Mouse (Mus musculus): ENCODE measurements around the gene Tnr. TPM values are rescaled to one million over a fixed set of nuclear protein-coding genes. Genes with fewer than 3 reads are reported as not detected.

Tnr gene
- polyA plus RNA-seq, 1 experiment from 2014 or later, result 0.14 TPM

DNA sequence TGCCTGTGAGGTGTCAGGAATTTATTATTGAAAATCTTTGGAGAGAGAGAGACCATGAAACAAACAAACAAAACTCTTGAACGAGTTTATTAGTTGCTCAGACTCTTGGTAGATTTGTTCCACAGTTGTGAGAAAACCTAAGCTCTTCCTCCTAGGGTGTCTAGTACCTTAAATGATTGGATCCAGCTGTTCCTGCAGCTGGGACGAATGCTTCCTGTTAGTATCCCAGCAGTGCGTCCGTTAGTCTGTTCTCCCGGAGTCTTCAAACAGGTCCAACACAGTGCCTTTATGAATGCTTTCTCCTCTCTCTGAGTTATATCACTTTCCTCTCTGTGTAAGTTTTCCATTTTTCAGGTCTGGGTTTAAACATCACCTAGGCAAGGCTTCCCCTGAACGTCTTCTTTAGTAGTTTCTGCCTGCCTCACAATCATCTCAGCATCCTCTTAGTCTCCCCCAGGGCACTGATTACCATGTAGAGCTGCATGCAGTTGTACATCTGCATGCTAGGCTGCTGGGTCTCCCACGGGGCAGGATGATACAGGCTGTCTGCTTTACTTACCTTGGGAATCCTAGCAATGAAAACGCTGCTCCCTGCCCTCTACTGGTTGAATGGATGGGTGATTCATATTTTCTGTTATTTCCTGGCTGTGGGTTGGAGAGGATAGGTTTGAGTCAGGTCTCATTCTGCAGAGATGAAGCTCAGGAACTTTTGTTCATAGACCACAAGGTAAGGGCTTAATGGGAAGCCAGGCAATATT is 293.2 kb downstream of the Tnr start:
- Histone ChIP-seq H3K27ac (no peak overlapping the region), H3K9ac (no peak overlapping the region), H3K36me3 (no peaks in the 10 kb centered on the region), H3K27me3 (no peaks in the 10 kb centered on the region), H3K4me1 (no peaks in the 10 kb centered on the region), H3K9me3 (no peaks in the 10 kb centered on the region), H3K4me3 (no peak overlapping the region), H3K4me2 (no peak overlapping the region)
- no peak for ATAC-seq (ENCODE audit: borderline replicate concordance, extremely low read depth, low FRiP score, low TSS enrichment)
- 22% methylated on average over 8 of the region's 8 CpGs for WGBS

DNA sequence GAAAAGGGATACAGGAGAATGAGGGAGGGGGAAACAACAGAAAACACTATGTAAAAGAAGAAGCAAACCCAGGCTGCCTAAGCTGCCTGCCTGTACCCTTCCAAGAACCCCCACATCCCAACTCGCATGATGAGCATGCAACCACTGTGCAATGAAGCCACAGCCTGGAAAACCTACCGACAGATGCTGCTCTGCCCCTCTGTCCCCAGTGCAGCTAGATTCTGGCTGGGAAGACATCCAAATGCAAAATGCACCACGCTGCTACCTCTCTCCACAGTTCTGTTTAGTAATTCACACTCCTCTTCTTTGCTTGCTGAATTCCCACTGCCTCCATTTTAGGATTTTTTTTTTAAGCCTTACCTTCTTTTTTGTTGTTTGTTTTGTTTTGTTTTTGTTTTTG is 295.9 kb downstream of the Tnr start:
- H3K27me3 ChIP-seq, result no peaks in the 10 kb centered on the region
- WGBS, result 41% methylated on average over 3 of the region's 3 CpGs

DNA sequence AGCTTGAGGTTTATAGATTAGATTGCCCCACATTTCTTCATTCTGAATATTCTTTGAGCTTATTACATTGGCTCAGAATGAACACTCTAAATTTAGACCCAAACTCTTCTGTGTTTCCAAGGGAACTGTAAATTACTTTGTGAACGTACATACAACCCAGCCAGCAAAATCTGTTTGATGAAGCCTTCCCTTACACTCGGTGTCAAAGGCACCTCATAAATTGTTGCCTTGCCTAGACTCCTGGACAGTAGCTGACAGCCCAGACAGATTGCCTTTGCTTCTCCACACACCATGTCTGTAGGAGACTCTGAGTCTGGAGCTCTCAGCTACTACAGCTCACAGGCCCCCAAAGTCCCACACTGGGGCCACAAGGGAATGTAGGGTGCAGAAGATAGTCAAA is 298.8 kb downstream of the Tnr start:
- 44% methylated on average over 2 of the region's 2 CpGs for WGBS
- H3K4me2 ChIP-seq, result no peak overlapping the region
- no peaks in the 10 kb centered on the region for H3K4me1 ChIP-seq
- ATAC-seq (ENCODE audit: borderline replicate concordance, extremely low read depth, low FRiP score, low TSS enrichment), result no peak
- no peak overlapping the region for H3K4me3 ChIP-seq
- H3K27ac ChIP-seq, result no peak overlapping the region
- H3K9ac ChIP-seq, result no peak overlapping the region
- no peaks in the 10 kb centered on the region for H3K27me3 ChIP-seq
- H3K36me3 ChIP-seq, result no peaks in the 10 kb centered on the region
- no peaks in the 10 kb centered on the region for H3K9me3 ChIP-seq

More for the DNA sequence above, 295.9 kb downstream of the Tnr start:
- Histone ChIP-seq H3K4me3 (no peak overlapping the region), H3K4me1 (no peaks in the 10 kb centered on the region), H3K9me3 (no peaks in the 10 kb centered on the region), H3K27ac (no peak overlapping the region), H3K9ac (no peak overlapping the region), H3K4me2 (no peak overlapping the region), H3K36me3 (no peaks in the 10 kb centered on the region)
- ATAC-seq (ENCODE audit: borderline replicate concordance, extremely low read depth, low FRiP score, low TSS enrichment), result no peak

DNA sequence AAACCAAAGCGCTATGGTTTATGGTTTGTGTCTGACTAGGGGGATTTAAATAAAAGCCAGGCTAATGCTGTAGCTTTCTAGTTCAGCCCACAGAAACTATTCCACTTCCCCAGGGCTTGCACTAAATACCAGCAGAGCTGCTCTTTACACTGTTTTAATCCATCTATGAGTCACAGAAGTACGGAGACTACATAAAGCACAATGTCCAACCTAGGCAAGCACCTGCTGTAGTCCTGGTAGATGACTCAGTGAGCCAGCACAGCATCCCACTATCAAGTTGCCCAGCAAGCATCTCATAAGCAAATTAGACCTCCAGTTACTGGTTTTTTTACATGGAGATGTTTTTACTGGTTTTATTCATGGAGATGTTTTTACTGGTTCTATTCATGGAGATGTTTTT is 305.0 kb downstream of the Tnr start:
- Histone ChIP-seq H3K9ac (no peak overlapping the region), H3K4me1 (no peaks in the 10 kb centered on the region), H3K4me2 (no peak overlapping the region), H3K27ac (no peak overlapping the region), H3K9me3 (no peaks in the 10 kb centered on the region), H3K4me3 (no peak overlapping the region), H3K36me3 (no peaks in the 10 kb centered on the region), H3K27me3 (no peaks in the 10 kb centered on the region)
- WGBS, result 97% methylated on average over 2 of the region's 2 CpGs
- no peak for ATAC-seq (ENCODE audit: borderline replicate concordance, extremely low read depth, low FRiP score, low TSS enrichment)

DNA sequence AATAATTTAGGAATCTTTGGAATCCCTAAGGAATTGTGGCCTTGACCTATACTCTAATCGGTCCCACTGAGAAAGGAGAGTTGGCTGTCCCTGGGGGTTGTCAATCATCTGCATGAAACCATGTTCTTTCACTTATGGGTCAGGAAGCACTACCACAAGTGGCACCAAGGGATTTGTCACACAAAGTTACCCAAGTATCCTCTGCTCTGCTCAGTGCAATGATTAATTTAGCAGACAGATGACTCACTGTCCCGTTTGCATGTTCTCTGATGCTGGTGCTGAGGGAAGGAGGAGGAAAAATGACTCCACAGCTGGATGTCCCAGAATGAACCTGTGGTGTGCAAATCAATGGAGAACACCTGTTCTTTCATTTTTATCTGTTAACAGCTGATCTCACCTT is 309.6 kb downstream of the Tnr start:
- Histone ChIP-seq H3K4me1 (no peaks in the 10 kb centered on the region), H3K36me3 (no peaks in the 10 kb centered on the region), H3K27me3 (no peaks in the 10 kb centered on the region), H3K27ac (no peak overlapping the region), H3K9me3 (no peaks in the 10 kb centered on the region), H3K4me2 (no peak overlapping the region), H3K4me3 (no peak overlapping the region), H3K9ac (no peak overlapping the region)
- no peak for ATAC-seq (ENCODE audit: borderline replicate concordance, extremely low read depth, low FRiP score, low TSS enrichment)
- 54% methylated on average over 2 of the region's 2 CpGs for WGBS

DNA sequence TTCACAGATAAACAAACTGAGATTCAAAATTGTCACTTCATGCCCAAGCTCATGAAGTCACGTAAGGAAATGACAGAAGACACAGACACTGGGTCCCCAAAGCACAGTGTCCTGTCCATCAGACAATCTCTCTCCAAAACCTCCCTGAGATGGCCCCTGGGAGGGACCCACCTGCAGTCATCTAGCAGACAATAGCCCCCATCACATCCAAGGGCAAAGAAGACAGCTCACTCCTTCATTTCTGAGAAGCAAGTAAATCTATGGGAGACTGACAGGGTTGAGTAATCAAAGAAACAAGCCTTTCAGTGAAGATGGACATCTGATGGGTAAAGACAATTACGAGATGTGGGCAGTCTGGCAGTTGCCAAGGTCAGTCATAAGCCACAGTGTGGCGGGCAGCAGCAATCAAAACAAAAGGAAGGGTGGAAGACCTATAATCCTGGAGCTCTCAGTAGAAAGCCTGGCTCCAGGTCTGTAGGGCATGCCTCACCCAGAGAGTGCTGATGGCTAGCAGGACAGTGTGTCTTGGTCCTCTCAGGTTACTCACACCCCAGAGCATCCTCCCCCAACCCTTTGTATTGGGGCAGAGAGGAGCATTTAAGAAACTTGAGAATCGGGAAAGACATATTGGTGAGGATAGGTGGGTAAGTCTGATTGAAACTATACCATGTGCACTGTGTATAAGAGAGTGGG is 310.2 kb downstream of the Tnr start:
- no peak overlapping the region for H3K4me3 ChIP-seq
- no peak overlapping the region for H3K4me2 ChIP-seq
- H3K27ac ChIP-seq, result no peak overlapping the region
- H3K27me3 ChIP-seq, result no peaks in the 10 kb centered on the region
- WGBS, result 57% methylated on average over 4 of the region's 4 CpGs
- no peaks in the 10 kb centered on the region for H3K9me3 ChIP-seq
- no peaks in the 10 kb centered on the region for H3K4me1 ChIP-seq
- H3K36me3 ChIP-seq, result no peaks in the 10 kb centered on the region
- H3K9ac ChIP-seq, result no peak overlapping the region
- ATAC-seq (ENCODE audit: borderline replicate concordance, extremely low read depth, low FRiP score, low TSS enrichment), result no peak

DNA sequence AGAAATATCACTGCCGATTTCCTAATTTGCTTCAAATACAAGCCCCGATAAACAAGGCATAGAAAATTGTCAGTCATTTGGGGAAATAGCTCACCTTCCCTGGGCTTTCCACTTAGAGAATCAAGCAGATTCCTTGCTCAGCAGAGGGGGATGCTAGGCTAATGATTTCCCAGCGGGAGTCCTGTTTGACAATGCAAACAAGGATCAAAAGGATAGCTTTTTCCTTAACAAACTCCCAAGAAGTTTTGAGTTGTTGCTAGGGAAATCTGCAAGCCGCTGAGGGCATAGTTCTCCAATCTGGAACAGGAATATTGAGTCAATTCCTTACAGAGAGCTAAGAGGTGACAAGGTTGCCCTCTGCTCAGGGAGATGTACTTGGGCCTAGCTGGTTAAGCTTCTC is 311.6 kb downstream of the Tnr start:
- Histone ChIP-seq H3K27ac (no peak overlapping the region), H3K4me1 (no peaks in the 10 kb centered on the region), H3K36me3 (no peaks in the 10 kb centered on the region), H3K4me2 (no peak overlapping the region), H3K4me3 (no peak overlapping the region), H3K27me3 (no peaks in the 10 kb centered on the region), H3K9ac (no peak overlapping the region), H3K9me3 (no peaks in the 10 kb centered on the region)
- no peak for ATAC-seq (ENCODE audit: borderline replicate concordance, extremely low read depth, low FRiP score, low TSS enrichment)
- WGBS, result 19% methylated on average over 4 of the region's 4 CpGs

DNA sequence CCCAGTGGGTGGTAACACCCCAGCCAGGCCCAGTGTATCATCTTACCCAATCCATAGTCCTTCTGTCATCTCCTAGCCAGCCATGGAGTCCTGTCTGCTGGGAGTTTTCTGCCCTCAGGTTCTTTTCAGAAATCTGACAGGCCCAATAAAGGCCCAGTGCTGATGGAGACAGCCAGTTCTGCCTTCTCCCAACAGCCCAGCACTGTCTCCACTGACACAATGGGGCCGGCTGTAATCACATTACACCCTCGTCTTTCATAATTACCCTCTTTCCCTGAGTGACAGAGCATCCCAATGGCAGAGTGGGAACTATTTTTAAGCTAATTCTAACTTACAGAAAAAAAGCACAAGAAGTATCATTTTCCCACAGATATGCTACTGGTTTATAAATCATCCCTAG is 316.8 kb downstream of the Tnr start:
- H3K4me2 ChIP-seq, result no peak overlapping the region
- H3K27me3 ChIP-seq, result no peaks in the 10 kb centered on the region
- no peak overlapping the region for H3K9ac ChIP-seq
- no peak for ATAC-seq (ENCODE audit: borderline replicate concordance, extremely low read depth, low FRiP score, low TSS enrichment)
- 40% methylated on average over 2 of the region's 2 CpGs for WGBS
- H3K4me3 ChIP-seq, result no peak overlapping the region
- no peaks in the 10 kb centered on the region for H3K4me1 ChIP-seq
- H3K27ac ChIP-seq, result no peak overlapping the region
- H3K36me3 ChIP-seq, result no peaks in the 10 kb centered on the region
- no peaks in the 10 kb centered on the region for H3K9me3 ChIP-seq

DNA sequence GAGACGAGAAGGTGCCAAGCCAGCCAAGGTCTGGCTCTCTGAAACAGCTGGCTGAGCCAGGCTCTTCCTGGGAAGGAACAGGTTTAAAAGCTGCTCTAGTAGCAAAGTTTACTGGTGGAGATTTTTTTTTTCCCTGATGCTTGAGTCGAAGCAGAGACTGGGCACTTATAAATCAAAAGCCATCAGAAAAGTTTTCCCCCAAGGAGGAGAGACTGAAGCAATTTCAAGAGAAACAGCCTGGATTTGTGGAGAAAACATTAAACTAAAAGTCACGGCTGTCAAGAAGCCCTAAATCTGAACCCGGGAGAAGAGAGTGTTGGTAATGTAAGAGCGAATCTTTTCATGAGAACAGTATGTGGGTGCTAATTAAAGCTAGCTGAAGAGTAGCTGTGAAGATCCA is 319.3 kb downstream of the Tnr start:
- Histone ChIP-seq H3K4me3 (no peak overlapping the region), H3K27me3 (no peaks in the 10 kb centered on the region), H3K4me1 (no peaks in the 10 kb centered on the region), H3K27ac (no peak overlapping the region), H3K4me2 (no peak overlapping the region), H3K36me3 (no peaks in the 10 kb centered on the region), H3K9me3 (no peaks in the 10 kb centered on the region), H3K9ac (no peak overlapping the region)
- no peak for ATAC-seq (ENCODE audit: borderline replicate concordance, extremely low read depth, low FRiP score, low TSS enrichment)
- WGBS, result 58% methylated on average over 5 of the region's 5 CpGs

DNA sequence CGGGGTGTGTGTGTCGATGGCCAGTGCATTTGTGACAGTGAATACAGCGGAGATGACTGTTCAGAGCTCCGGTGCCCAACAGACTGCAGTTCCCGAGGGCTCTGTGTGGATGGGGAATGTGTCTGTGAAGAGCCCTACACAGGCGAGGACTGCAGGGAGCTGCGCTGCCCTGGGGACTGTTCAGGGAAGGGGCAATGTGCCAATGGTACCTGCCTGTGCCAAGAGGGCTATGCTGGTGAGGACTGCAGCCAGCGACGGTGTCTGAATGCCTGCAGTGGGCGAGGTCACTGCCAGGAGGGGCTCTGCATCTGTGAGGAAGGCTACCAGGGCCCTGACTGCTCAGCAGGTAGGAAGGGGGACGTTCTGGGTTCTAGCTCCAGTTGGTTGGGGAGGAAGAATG is 328.5 kb downstream of the Tnr start:
- Histone ChIP-seq H3K9me3 (no peaks in the 10 kb centered on the region), H3K27ac (no peak overlapping the region), H3K9ac (no peak overlapping the region), H3K27me3 (no peaks in the 10 kb centered on the region), H3K4me1 (no peaks in the 10 kb centered on the region), H3K4me2 (no peak overlapping the region), H3K4me3 (no peak overlapping the region), H3K36me3 (no peaks in the 10 kb centered on the region)
- 72% methylated on average over 11 of the region's 11 CpGs for WGBS
- peak; percentile 27; the same call in 1 of the 2 replicates for ATAC-seq (ENCODE audit: borderline replicate concordance, extremely low read depth, low FRiP score, low TSS enrichment)

DNA sequence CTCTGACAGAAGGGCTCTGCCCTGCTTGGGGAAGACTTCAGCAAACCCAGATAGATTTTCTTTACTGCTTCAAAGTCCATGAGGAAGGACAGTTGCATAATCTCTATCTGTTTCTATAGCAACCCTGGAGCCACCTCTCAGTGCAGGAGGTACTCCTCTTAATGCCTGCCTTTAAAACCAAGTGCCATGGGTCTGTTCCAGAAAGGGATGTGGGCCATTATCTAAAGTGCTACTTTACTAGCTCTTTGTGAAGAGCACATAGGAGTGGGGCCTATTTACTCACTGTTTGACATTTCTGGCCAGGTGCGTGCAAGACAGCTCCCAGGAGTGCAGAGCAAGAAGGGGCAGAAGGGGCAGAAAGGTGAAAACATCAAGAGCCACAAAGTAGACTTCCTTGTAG is 330.7 kb downstream of the Tnr start:
- 71% methylated on average over 1 of the region's 1 CpGs for WGBS
- no peak for ATAC-seq (ENCODE audit: borderline replicate concordance, extremely low read depth, low FRiP score, low TSS enrichment)

DNA sequence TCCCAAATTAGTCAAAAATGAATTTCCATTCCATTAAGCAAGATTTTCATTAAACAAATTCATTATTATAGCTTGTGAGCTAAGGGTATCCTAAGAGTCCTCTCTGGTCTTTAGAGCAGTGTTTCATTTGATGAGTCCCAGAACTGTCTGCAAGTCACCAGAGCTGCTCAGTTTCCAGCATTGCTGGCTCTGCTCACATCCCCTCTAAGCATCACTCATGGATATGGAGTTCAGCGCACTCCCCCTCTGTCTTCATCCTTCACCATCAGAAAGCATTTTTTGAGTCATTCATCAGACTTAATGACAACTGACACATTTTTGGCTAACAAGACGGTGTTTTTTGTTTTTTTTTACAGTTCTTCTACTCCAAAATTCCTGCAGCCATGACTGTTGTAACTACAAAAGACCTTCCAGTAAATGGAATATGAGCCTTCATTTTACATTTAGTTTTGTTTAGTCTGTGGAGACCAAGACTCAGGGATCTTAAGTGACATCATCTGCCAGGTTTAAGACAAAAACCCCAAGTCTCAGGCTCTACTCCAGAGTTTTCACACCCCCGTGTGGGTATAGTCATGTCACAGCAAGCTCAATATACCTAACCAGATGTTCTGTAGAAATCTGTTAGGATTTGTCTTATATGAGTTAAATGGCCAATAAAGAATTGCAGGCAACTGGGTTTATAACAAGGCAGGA is 338.4 kb downstream of the Tnr start:
- Histone ChIP-seq H3K4me1 (no peaks in the 10 kb centered on the region), H3K27ac (no peak overlapping the region), H3K9me3 (no peaks in the 10 kb centered on the region), H3K4me3 (no peak overlapping the region), H3K9ac (no peak overlapping the region), H3K36me3 (no peaks in the 10 kb centered on the region), H3K4me2 (no peak overlapping the region), H3K27me3 (no peaks in the 10 kb centered on the region)
- 67% methylated on average over 3 of the region's 3 CpGs for WGBS
- ATAC-seq (ENCODE audit: borderline replicate concordance, extremely low read depth, low FRiP score, low TSS enrichment), result no peak

More for the DNA sequence above, 330.7 kb downstream of the Tnr start:
- H3K9ac ChIP-seq, result no peak overlapping the region
- no peaks in the 10 kb centered on the region for H3K4me1 ChIP-seq
- H3K9me3 ChIP-seq, result no peaks in the 10 kb centered on the region
- no peaks in the 10 kb centered on the region for H3K36me3 ChIP-seq
- H3K4me3 ChIP-seq, result no peak overlapping the region
- H3K4me2 ChIP-seq, result no peak overlapping the region
- no peaks in the 10 kb centered on the region for H3K27me3 ChIP-seq
- H3K27ac ChIP-seq, result no peak overlapping the region

Measured in lung, embryonic 15.5 days (tissue).